In genomic region chr3:37781086-37781485, GRCm38 (mm10) we compare ENCODE assay signal across 24 mouse cellular contexts.
"Had no signal": no experiment of that assay in that cellular context is flagged by ENCODE, and none has a peak within 500 bp of the region (broad histone marks: within the 10 kb centered on the region; RNA-seq: fewer than 3 reads in every experiment).

No protein-coding gene starts in this region.

- H3K9me3 ChIP-seq: limb, embryonic 10.5 days; limb, embryonic 13.5 days; liver, embryonic 12.5 days; liver, embryonic 15.5 days; lung, embryonic 15.5 days; midbrain, embryonic 10.5 days; midbrain, embryonic 13.5 days; neural tube, embryonic 13.5 days; stomach, embryonic 15.5 days had no signal

- H3K27me3 ChIP-seq: limb, embryonic 13.5 days; liver, embryonic 12.5 days; liver, embryonic 15.5 days; lung, embryonic 15.5 days; stomach, embryonic 15.5 days had no signal

- H3K36me3 ChIP-seq: limb, embryonic 10.5 days; limb, embryonic 13.5 days; liver, embryonic 12.5 days; liver, embryonic 15.5 days; lung, embryonic 15.5 days; midbrain, embryonic 10.5 days; midbrain, embryonic 13.5 days; neural tube, embryonic 13.5 days; stomach, embryonic 15.5 days had no signal

- ATAC-seq: liver, embryonic 12.5 days; midbrain, embryonic 13.5 days; midbrain, embryonic 16.5 days had no signal

- H3K4me1 ChIP-seq: limb, embryonic 13.5 days; liver, embryonic 12.5 days; liver, embryonic 15.5 days; lung, embryonic 15.5 days; stomach, embryonic 15.5 days had no signal

- DNase-seq: kidney, postnatal 25 days; layer of hippocampus, adult 9-11 months; liver; lung, adult 18-20 months; lung, postnatal 10 days; lung, postnatal 36 days; retina, postnatal 1 day; right cerebral cortex, postnatal 25 days; spleen, adult 18-20 months; thymus, postnatal 25 days had no signal

- H3K4me3 ChIP-seq: layer of hippocampus, adult 2 months; limb, embryonic 10.5 days; limb, embryonic 13.5 days; liver, embryonic 12.5 days; liver, embryonic 15.5 days; lung, embryonic 15.5 days; megakaryocyte, embryonic 14.5 days; midbrain, embryonic 10.5 days; midbrain, embryonic 13.5 days; myocyte; neural tube, embryonic 13.5 days; stomach, embryonic 15.5 days had no signal

- H3K9ac ChIP-seq: limb, embryonic 13.5 days; liver, embryonic 12.5 days; liver, embryonic 15.5 days; lung, embryonic 15.5 days; midbrain, embryonic 13.5 days; neural tube, embryonic 13.5 days; stomach, embryonic 15.5 days had no signal

- H3K4me2 ChIP-seq: limb, embryonic 13.5 days; liver, embryonic 12.5 days; liver, embryonic 15.5 days; lung, embryonic 15.5 days; midbrain, embryonic 13.5 days; neural tube, embryonic 13.5 days; stomach, embryonic 15.5 days had no signal

- H3K27ac ChIP-seq: kidney, postnatal 0 days; layer of hippocampus, adult 2 months; limb, embryonic 10.5 days; limb, embryonic 13.5 days; liver, embryonic 12.5 days; liver, embryonic 15.5 days; lung, embryonic 15.5 days; midbrain, embryonic 10.5 days; midbrain, embryonic 13.5 days; neural tube, embryonic 13.5 days; stomach, embryonic 15.5 days had no signal
